Mouse (Mus musculus) ES-Bruce4 (cell line): ENCODE data around the gene Plxna4. TPM values are rescaled to one million over a fixed set of nuclear protein-coding genes. Genes with fewer than 3 reads are reported as not detected.

ENCODE experiments used
- H3K27ac ChIP-seq: 2 replicates; pipeline ENCODE4 v1.5.1; 2012; ENCODE audit warnings: low read length, inconsistent platforms; ENCODE audit not compliant: insufficient read depth
- H3K27me3 ChIP-seq: 2 replicates; pipeline ENCODE4 v1.6.1; 2012; ENCODE audit warnings: mild to moderate bottlenecking, low read length, inconsistent platforms; ENCODE audit not compliant: control insufficient read depth, poor library complexity, insufficient read depth, severe bottlenecking
- H3K36me3 ChIP-seq: 2 replicates; pipeline ENCODE4 v1.6.1; 2012; ENCODE audit warnings: inconsistent platforms, mild to moderate bottlenecking, low read length, moderate library complexity; ENCODE audit not compliant: control insufficient read depth, poor library complexity, insufficient read depth, severe bottlenecking
- H3K4me1 ChIP-seq: one replicate; pipeline ENCODE4 v1.8.1; 2011; ENCODE audit warnings: low read length; ENCODE audit not compliant: control insufficient read depth, insufficient read depth
- H3K4me3 ChIP-seq: 2 replicates; pipeline ENCODE4 v1.5.1; 2011; ENCODE audit warnings: low read depth, mild to moderate bottlenecking, low read length
- H3K9ac ChIP-seq: 2 replicates; pipeline ENCODE4 v1.6.1; 2012; ENCODE audit warnings: low read depth, mild to moderate bottlenecking, inconsistent platforms; ENCODE audit not compliant: poor library complexity, severe bottlenecking
- H3K9me3 ChIP-seq: replicated peaks from 2 replicates; pipeline ENCODE4 v1.6.1; 2012; ENCODE audit warnings: mild to moderate bottlenecking, low read length, inconsistent platforms; ENCODE audit not compliant: control insufficient read depth, poor library complexity, insufficient read depth, severe bottlenecking
- CTCF ChIP-seq: IDR thresholded peaks from one replicate; pipeline ENCODE4 v1.8.1; 2011; ENCODE audit warnings: low read depth, low read length
- EP300 ChIP-seq: IDR thresholded peaks from 2 replicates; pipeline ENCODE4 v1.6.1; 2011; ENCODE audit warnings: low read depth, low read length; ENCODE audit not compliant: insufficient read depth
- POLR2A ChIP-seq: IDR thresholded peaks from one replicate; pipeline ENCODE4 v1.8.1; 2011; ENCODE audit warnings: low read length; ENCODE audit not compliant: insufficient read depth
- polyA plus RNA-seq: library from polyadenylated mRNA; stranded (reverse); fragments of >200 nt; gene quantifications from 2 replicates; pipeline ENCODE4 v1.2.4, GENCODE M21; 2011; ENCODE audit warnings: low read depth; ENCODE audit not compliant: missing spikeins, insufficient read depth, insufficient read length

Gene Plxna4
- polyA plus RNA-seq, 1 experiment, result 0.33 TPM

GRCm38 (mm10) chr6:32255191-32255590, 332.8 kb downstream of the Plxna4 start:
- no peak overlapping the region for H3K4me3 ChIP-seq
- no peak overlapping the region for H3K27ac ChIP-seq
- no peak overlapping the region for H3K9ac ChIP-seq
- H3K4me1 ChIP-seq, result no peaks in the 10 kb centered on the region
- H3K9me3 ChIP-seq, result no peaks in the 10 kb centered on the region
- TF ChIP-seq CTCF, result no peak
- TF ChIP-seq EP300, result no peak
- TF ChIP-seq POLR2A, result no peak
- no peaks in the 10 kb centered on the region for H3K36me3 ChIP-seq
- H3K27me3 ChIP-seq, result no peaks in the 10 kb centered on the region

- Histone ChIP-seq H3K9me3 (no peaks in the 10 kb centered on the region), H3K27ac (no peak overlapping the region)
- TF ChIP-seq CTCF (no peak), EP300 (no peak), POLR2A (no peak)
These were observed 335.8 kb downstream of the Plxna4 start for GRCm38 (mm10) chr6:32252168-32252567.

GRCm38 (mm10) chr6:32251674-32252073, 336.3 kb downstream of the Plxna4 start:
- Histone ChIP-seq H3K9me3 (no peaks in the 10 kb centered on the region), H3K27me3 (no peaks in the 10 kb centered on the region), H3K9ac (no peak overlapping the region), H3K36me3 (no peaks in the 10 kb centered on the region), H3K4me3 (no peak overlapping the region), H3K27ac (no peak overlapping the region), H3K4me1 (no peaks in the 10 kb centered on the region)
- no peak for TF ChIP-seq EP300
- TF ChIP-seq CTCF, result no peak
- no peak for TF ChIP-seq POLR2A

More at GRCm38 (mm10) chr6:32252168-32252567, 335.8 kb downstream of the Plxna4 start:
- Histone ChIP-seq H3K9ac (no peak overlapping the region), H3K4me3 (no peak overlapping the region), H3K4me1 (no peaks in the 10 kb centered on the region), H3K36me3 (no peaks in the 10 kb centered on the region), H3K27me3 (no peaks in the 10 kb centered on the region)

GRCm38 (mm10) chr6:32246036-32246435, 342.0 kb downstream of the Plxna4 start:
- no peaks in the 10 kb centered on the region for H3K9me3 ChIP-seq
- TF ChIP-seq POLR2A (no peak), EP300 (no peak), CTCF (no peak)
- H3K4me1 ChIP-seq, result no peaks in the 10 kb centered on the region
- no peak overlapping the region for H3K27ac ChIP-seq
- H3K9ac ChIP-seq, result no peak overlapping the region
- no peak overlapping the region for H3K4me3 ChIP-seq
- no peaks in the 10 kb centered on the region for H3K27me3 ChIP-seq
- no peaks in the 10 kb centered on the region for H3K36me3 ChIP-seq

GRCm38 (mm10) chr6:32243040-32243439, 345.0 kb downstream of the Plxna4 start:
- Histone ChIP-seq H3K4me1 (no peaks in the 10 kb centered on the region), H3K9me3 (no peaks in the 10 kb centered on the region), H3K36me3 (no peaks in the 10 kb centered on the region), H3K9ac (no peak overlapping the region), H3K27ac (no peak overlapping the region), H3K27me3 (no peaks in the 10 kb centered on the region), H3K4me3 (no peak overlapping the region)
- no peak for TF ChIP-seq EP300
- TF ChIP-seq CTCF, result no peak
- no peak for TF ChIP-seq POLR2A

- Histone ChIP-seq H3K27me3 (no peaks in the 10 kb centered on the region), H3K36me3 (no peaks in the 10 kb centered on the region)
These were observed 356.6 kb downstream of the Plxna4 start for GRCm38 (mm10) chr6:32231383-32231782.

More at GRCm38 (mm10) chr6:32231383-32231782, 356.6 kb downstream of the Plxna4 start:
- TF ChIP-seq POLR2A (no peak), EP300 (no peak), CTCF (no peak)
- Histone ChIP-seq H3K9ac (no peak overlapping the region), H3K4me1 (no peaks in the 10 kb centered on the region), H3K4me3 (no peak overlapping the region), H3K27ac (no peak overlapping the region), H3K9me3 (peaks cover 2% of the 10 kb centered on the region)
